Mouse (Mus musculus): ENCODE measurements around the gene Tgds. TPM values are rescaled to one million over a fixed set of nuclear protein-coding genes. Genes with fewer than 3 reads are reported as not detected.

Gene Tgds
- total RNA-seq, 2 experiments from 2014 or later = 8.3 to 15.1 TPM

GRCm38 (mm10) chr14:118069439-118070079 is 63.0 kb downstream of the Tgds start:
- H3K27ac ChIP-seq = no peak overlapping the region
- no peak overlapping the region for H3K4me3 ChIP-seq
- DNase-seq (ENCODE audit: low spot score in 2 of 2) = no peak
- no peak for TF ChIP-seq CTCF (conservative IDR thresholded peaks at IDR 0.05)

Other genes starting within 250 kb of the Tgds start
- under 1 TPM; 0.27 to 0.51 TPM for gene Dct, start 80.5 kb downstream of the Tgds start, total RNA-seq (2021)
- gene Gpr180, start 4.4 kb upstream of the Tgds start, total RNA-seq (2021) = 10 to 100 TPM; 23.7 to 25.1 TPM
- 1 to 10 TPM; 7.6 to 9.7 TPM for gene Sox21, start 104.3 kb upstream of the Tgds start, total RNA-seq (2021)
- not detected for gene Gm9376, start 134.2 kb upstream of the Tgds start, total RNA-seq (2021)